In genomic region chr4:57607247-57607942, GRCm38 (mm10) we compare ENCODE assay signal across 9 mouse cellular contexts. TPM values are rescaled to one million over a fixed set of nuclear protein-coding genes. Genes with fewer than 3 reads are reported as not detected.
DNase-seq lines count a peak whose midpoint lies in the region; ATAC-seq and TF ChIP-seq lines count a peak whose summit lies in the region.
"Had no signal": no experiment of that assay in that cellular context is flagged by ENCODE, and none has a peak within 500 bp of the region (broad histone marks: within the 10 kb centered on the region; RNA-seq: fewer than 3 reads in every experiment).

No protein-coding gene starts in this region.

- DNase-seq in spleen, adult 2 months (ENCODE audit: low read depth in 1 of 2, low spot score in 2 of 2) = peak in 1 of 2 experiments; percentile 24
- DNase-seq in spleen, adult 12 weeks (ENCODE audit: low spot score) = no peak
- DNase-seq in embryo, embryonic 9.5 days (ENCODE audit: extremely low spot score) = peak; percentile 80
- peak; percentile 92 to 94 for DNase-seq in left cerebral cortex, postnatal 14 days (ENCODE audit: low spot score in 2 of 2)
- DNase-seq in midbrain, embryonic 14.5 days = peak; percentile 94
- DNase-seq in splenic B cell, adult 2 months (ENCODE audit: low read depth, low spot score) = peak; percentile 16

- no peaks in the 10 kb centered on the region for H3K27me3 ChIP-seq in spleen, adult 2 months (ENCODE audit: control insufficient read depth, insufficient read depth, low read length)
- no peaks in the 10 kb centered on the region for H3K27me3 ChIP-seq in intestine, embryonic 16.5 days (replicated peaks; ENCODE audit: control insufficient read depth, insufficient read depth, low read length)
- no peaks in the 10 kb centered on the region for H3K27me3 ChIP-seq in midbrain, embryonic 14.5 days (ENCODE audit: control insufficient read depth, insufficient read depth, low read length)
- H3K27me3 ChIP-seq in splenic B cell, adult 2 months (ENCODE audit: control insufficient read depth, insufficient read depth, low read length, poor library complexity, severe bottlenecking) = no peaks in the 10 kb centered on the region

- WGBS in spleen, adult 2 months = 56% methylated on average over 22 of the region's 22 CpGs
- 36% methylated on average over 22 of the region's 22 CpGs for WGBS in intestine, embryonic 16.5 days
- WGBS in midbrain, embryonic 14.5 days = 50% methylated on average over 22 of the region's 22 CpGs

- peak overlapping the region; percentile 24; the same call in 1 of the 2 replicates for H3K4me2 ChIP-seq in intestine, embryonic 16.5 days (ENCODE audit: low read depth, low read length)
- no peak overlapping the region; the same call in 1 of the 2 replicates for H3K4me2 ChIP-seq in midbrain, embryonic 14.5 days (ENCODE audit: low read length)

- H3K4me1 ChIP-seq in spleen, adult 2 months (ENCODE audit: control insufficient read depth, insufficient read depth, insufficient read length) = no peaks in the 10 kb centered on the region
- H3K4me1 ChIP-seq in intestine, embryonic 16.5 days (ENCODE audit: control insufficient read depth, insufficient read depth, low read length) = peaks cover 8% of the 10 kb centered on the region; the same call in 1 of the 2 replicates
- no peaks in the 10 kb centered on the region for H3K4me1 ChIP-seq in midbrain, embryonic 14.5 days (ENCODE audit: control insufficient read depth, insufficient read depth, low read length)

- no peak overlapping the region for H3K4me3 ChIP-seq in spleen, adult 2 months (ENCODE audit: extremely low read depth, insufficient read depth, insufficient read length)
- H3K4me3 ChIP-seq in intestine, embryonic 16.5 days (ENCODE audit: low read length) = peak overlapping the region; percentile 3; the same call in 1 of the 2 replicates
- H3K4me3 ChIP-seq in midbrain, embryonic 14.5 days (replicated peaks; ENCODE audit: low read depth, low read length) = no peak overlapping the region

- intact Hi-C loops in left cerebral cortex, postnatal 14 days (cut with DNase I) = loop anchor here (1.0 to 5.0 kb wide), 3 partner anchors 145 to 237 kb away; no protein-coding TSS in a partner anchor

- peak; percentile 8; the same call in 1 of the 2 replicates for TF ChIP-seq CTCF in spleen, adult 2 months (IDR thresholded peaks at IDR 0.05; ENCODE audit: extremely low read depth, insufficient read depth, insufficient read length, insufficient replicate concordance)

- TF ChIP-seq POLR2A in spleen, adult 2 months (IDR thresholded peaks at IDR 0.05; ENCODE audit: low read depth, low read length) = no peak

- H3K9ac ChIP-seq in intestine, embryonic 16.5 days (ENCODE audit: low read depth, low read length) = no peak overlapping the region
- no peak overlapping the region for H3K9ac ChIP-seq in midbrain, embryonic 14.5 days (replicated peaks; ENCODE audit: low read length)

- no peaks in the 10 kb centered on the region for H3K9me3 ChIP-seq in intestine, embryonic 16.5 days (ENCODE audit: control insufficient read depth, low read length)
- no peaks in the 10 kb centered on the region for H3K9me3 ChIP-seq in midbrain, embryonic 14.5 days (ENCODE audit: control insufficient read depth, low read length)

- H3K27ac ChIP-seq in spleen, adult 2 months (ENCODE audit: insufficient read depth, low read length) = no peak overlapping the region
- H3K27ac ChIP-seq in intestine, embryonic 16.5 days (ENCODE audit: low read length) = peak overlapping the region; percentile 40; the same call in 1 of the 2 replicates
- H3K27ac ChIP-seq in midbrain, embryonic 14.5 days (replicated peaks; ENCODE audit: low read depth, low read length) = no peak overlapping the region

- no peaks in the 10 kb centered on the region for H3K36me3 ChIP-seq in spleen, adult 2 months (ENCODE audit: control insufficient read depth, insufficient read depth, low read length)
- no peaks in the 10 kb centered on the region for H3K36me3 ChIP-seq in intestine, embryonic 16.5 days (ENCODE audit: control insufficient read depth, insufficient read depth, low read length)
- no peaks in the 10 kb centered on the region for H3K36me3 ChIP-seq in midbrain, embryonic 14.5 days (ENCODE audit: control insufficient read depth, insufficient read depth, low read length)
- no peaks in the 10 kb centered on the region for H3K36me3 ChIP-seq in splenic B cell, adult 2 months (ENCODE audit: control insufficient read depth, insufficient read depth, low read length, poor library complexity, severe bottlenecking)
- H3K36me3 ChIP-seq: G1E had no signal

- peak; percentile 50; the same call in 1 of the 2 replicates for ATAC-seq in granulocyte monocyte progenitor cell, adult 5-6 weeks (replicated peaks; ENCODE audit: poor library complexity, severe bottlenecking)
- peak; percentile 77; the same call in 1 of the 2 replicates for ATAC-seq in intestine, embryonic 16.5 days
- peak; percentile 67; the same call in 1 of the 2 replicates for ATAC-seq in midbrain, embryonic 14.5 days (ENCODE audit: low FRiP score, low TSS enrichment)

RNA-seq across cellular contexts. Expression of gene Pakap, which starts 39.4 kb away (rescaled TPM):
- polyA plus RNA-seq in spleen, adult 2 months (2012; rRNA removed) = 0.21 and 0.29 TPM in 2 replicates
- total RNA-seq in granulocyte monocyte progenitor cell, adult 5-6 weeks (2014; fragmentation: Nextera tagmentation) = not detected in 2 replicates
- 0.10 TPM in 1 of 2 replicates, not detected in the other for total RNA-seq in granulocyte monocyte progenitor cell, adult 5-6 weeks (2017)
- 21.2 and 22.0 TPM in 2 replicates for polyA plus RNA-seq in intestine, embryonic 16.5 days (2015; fragmentation: Nextera tagmentation; extraction: Ambion mirVana)
- total RNA-seq in left cerebral cortex, postnatal 14 days (2021) = 10 to 100 TPM; 20.4 to 21.3 TPM
- 6.4 and 10.7 TPM in 2 replicates for polyA plus RNA-seq in midbrain, embryonic 14.5 days (2014; fragmentation: Nextera tagmentation; extraction: Ambion mirVana)
- total RNA-seq: G1E had no signal
- polyA plus RNA-seq: G1E had no signal
